Mouse (Mus musculus) small intestine, adult 2 months (tissue): ENCODE measurements around the gene Ttn.

Experiments
- CTCF ChIP-seq: fragments of 200-500 bp; IDR thresholded peaks from 2 replicates; pipeline ENCODE4 v1.5.1; 2012; ENCODE audit warnings: low read depth, mild to moderate bottlenecking, control low read depth, inconsistent platforms, low read length, moderate library complexity, mixed read lengths; ENCODE audit not compliant: insufficient replicate concordance, insufficient read length; ENCODE audit errors: extremely low read depth
- POLR2A ChIP-seq: fragments of 200-500 bp; IDR thresholded peaks from 2 replicates; pipeline ENCODE4 v1.6.1; 2012; ENCODE audit warnings: low read depth, mild to moderate bottlenecking, control low read depth, inconsistent platforms, low read length, moderate library complexity

GRCm38 (mm10) chr2:76748696-76749095 is 233.7 kb downstream of the Ttn start:
- no peak for TF ChIP-seq CTCF
- TF ChIP-seq POLR2A: no peak
